Mouse (Mus musculus) cerebellum, adult 2 months (tissue): ENCODE data around the gene Adipoq. TPM values are rescaled to one million over a fixed set of nuclear protein-coding genes. Genes with fewer than 3 reads are reported as not detected.
"Not testable (repeated sequence)": the region's sequence is repeated elsewhere in the genome, so short reads cannot be mapped to it uniquely, and the experiment has no call there.

Experiments
- DNase-seq, 2 experiments: peaks; one replicate each; pipeline ENCODE4 v3.0.0; 2021
- H3K27ac ChIP-seq: fragments of 200-500 bp; 2 replicates; pipeline ENCODE4 v1.5.1; 2012; ENCODE audit warnings: low read length, control low read depth, inconsistent platforms; ENCODE audit not compliant: insufficient read depth
- H3K27me3 ChIP-seq: fragments of 200-500 bp; 2 replicates; pipeline ENCODE4 v1.6.1; 2012; ENCODE audit warnings: inconsistent platforms, mild to moderate bottlenecking, low read length, moderate library complexity; ENCODE audit not compliant: control insufficient read depth, insufficient read depth
- H3K4me1 ChIP-seq: fragments of 200-500 bp; 2 replicates; pipeline ENCODE4 v1.6.1; 2011; ENCODE audit warnings: low read length; ENCODE audit not compliant: control insufficient read depth, insufficient read depth
- H3K4me3 ChIP-seq: fragments of 200-500 bp; replicated peaks from 2 replicates; pipeline ENCODE3; 2011; ENCODE audit warnings: mild to moderate bottlenecking, low read depth, low read length, control low read depth; ENCODE audit not compliant: insufficient read depth
- CTCF ChIP-seq: fragments of 200-500 bp; IDR thresholded peaks from 2 replicates; pipeline ENCODE4 v1.5.1; 2011; ENCODE audit warnings: low read depth, mild to moderate bottlenecking, control low read depth, low read length, moderate library complexity, borderline replicate concordance; ENCODE audit not compliant: insufficient read depth
- POLR2A ChIP-seq: fragments of 200-500 bp; IDR thresholded peaks from 2 replicates; pipeline ENCODE4 v1.6.1; 2011; ENCODE audit warnings: low read length, control low read depth, borderline replicate concordance; ENCODE audit not compliant: insufficient read depth
- WGBS: fragments of 180-500 bp; shearing (Covaris S2); methylation state at CpG from one replicate; pipeline ENCODE4 v1.1.7; 2018; 5-methylcytosine and 5-hydroxymethylcytosine counted together
- polyA plus RNA-seq: library from polyadenylated mRNA; depleted of rRNA; stranded (reverse); fragments of >200 nt; gene quantifications from 2 replicates; pipeline ENCODE4 v1.2.3, GENCODE M21; 2012; rRNA removed

The Adipoq gene
- 0.33 TPM in 1 of 2 replicates, not detected in the other for polyA plus RNA-seq

DNA sequence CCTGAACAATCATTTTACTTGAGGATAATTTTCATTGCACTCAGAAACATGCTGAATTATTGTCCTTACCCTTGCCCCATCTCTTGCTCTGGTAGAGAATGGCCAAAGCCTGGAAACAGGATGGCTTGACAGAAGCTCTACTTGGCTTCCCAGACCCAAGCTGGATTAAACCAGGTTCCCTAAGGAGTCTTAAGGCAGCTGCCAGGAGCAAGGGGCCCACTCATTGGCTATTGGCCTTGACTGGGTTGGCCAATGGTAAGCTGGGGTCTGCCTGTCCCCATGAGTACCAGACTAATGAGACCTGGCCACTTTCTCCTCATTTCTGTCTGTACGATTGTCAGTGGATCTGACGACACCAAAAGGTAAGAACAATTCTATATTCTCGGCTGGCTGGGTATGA is at the start of gene Adipoq:
Gene Adipoq, plus strand, starts transcription at position 257 of the 400 bp plus-strand sequence.
- no peaks in the 10 kb centered on the region for H3K27me3 ChIP-seq
- no peaks in the 10 kb centered on the region for H3K4me1 ChIP-seq
- H3K4me3 ChIP-seq: no peak within 1 kb of the TSS
- no peak for DNase-seq
- H3K27ac ChIP-seq: no peak within 1 kb of the TSS
- TF ChIP-seq CTCF: no peak
- TF ChIP-seq POLR2A: no peak
- 48% methylated on average over 3 of the region's 3 CpGs for WGBS

DNA sequence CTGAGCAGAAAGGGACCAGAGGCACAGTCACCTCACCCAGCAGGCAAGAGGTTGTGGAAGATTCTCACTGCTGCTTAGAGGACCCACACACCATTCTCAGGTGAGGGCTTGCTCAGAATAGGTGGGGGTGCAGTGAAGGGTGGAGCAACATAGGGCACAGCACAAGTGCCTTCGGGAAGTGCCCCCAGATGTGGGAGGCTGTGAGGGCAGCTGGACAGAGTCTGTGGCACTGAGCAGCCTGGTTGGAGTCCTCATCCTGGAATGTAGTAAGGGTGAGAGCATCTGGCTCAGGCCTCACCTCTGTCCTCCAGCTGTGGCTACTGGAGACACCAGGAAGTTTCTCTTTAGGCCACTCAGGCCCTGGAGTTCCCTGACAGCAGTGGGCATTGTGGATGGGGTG is 49.5 kb upstream of the Adipoq start:
- not testable (repeated sequence) for DNase-seq, H3K4me1 ChIP-seq, H3K27ac ChIP-seq, H3K4me3 ChIP-seq, H3K27me3 ChIP-seq
- WGBS: 75% methylated on average over 1 of the region's 1 CpGs

DNA sequence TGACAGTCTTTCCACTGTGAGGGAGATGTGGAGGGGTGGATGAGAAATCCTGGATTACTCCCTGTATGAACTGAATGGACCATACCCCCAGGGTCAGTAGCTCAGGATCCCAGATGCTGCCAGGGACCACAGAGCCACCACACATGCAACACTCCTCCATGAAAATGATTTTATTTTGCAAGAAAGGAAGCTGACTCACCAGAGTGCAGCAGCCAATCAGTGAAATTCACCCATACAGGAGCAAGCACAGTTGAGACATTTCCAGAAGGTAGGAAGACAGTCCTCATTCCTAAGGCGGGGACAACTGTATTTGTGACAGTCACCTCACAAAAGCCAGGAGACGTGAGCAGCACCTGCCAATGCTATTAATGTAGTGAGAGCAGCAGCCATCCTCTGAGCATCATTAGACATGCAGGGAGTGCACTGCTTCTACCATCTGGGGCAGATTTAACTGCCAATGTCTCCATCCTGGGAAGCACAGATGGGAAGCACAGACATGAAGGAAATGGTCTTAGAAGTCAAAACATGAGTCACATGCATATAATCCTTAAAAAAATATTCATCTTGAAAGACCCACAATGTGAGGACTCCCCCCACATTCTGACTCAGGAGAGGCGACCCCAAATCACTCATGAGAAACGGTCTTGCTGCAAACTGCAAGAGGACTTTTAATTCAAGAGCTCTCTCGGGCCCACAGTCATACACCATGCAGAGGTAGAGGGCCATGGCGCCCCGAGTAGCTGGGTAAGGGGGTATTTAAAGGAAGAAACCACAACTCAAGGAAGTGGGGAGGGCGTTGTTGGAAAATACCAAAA is 48.8 kb upstream of the Adipoq start:
- H3K4me3 ChIP-seq, H3K27ac ChIP-seq, H3K4me1 ChIP-seq, H3K27me3 ChIP-seq: not testable (repeated sequence)
- 56% methylated on average over 8 of the region's 8 CpGs for WGBS
- DNase-seq: peak in 1 of 2 experiments; percentile 50

DNA sequence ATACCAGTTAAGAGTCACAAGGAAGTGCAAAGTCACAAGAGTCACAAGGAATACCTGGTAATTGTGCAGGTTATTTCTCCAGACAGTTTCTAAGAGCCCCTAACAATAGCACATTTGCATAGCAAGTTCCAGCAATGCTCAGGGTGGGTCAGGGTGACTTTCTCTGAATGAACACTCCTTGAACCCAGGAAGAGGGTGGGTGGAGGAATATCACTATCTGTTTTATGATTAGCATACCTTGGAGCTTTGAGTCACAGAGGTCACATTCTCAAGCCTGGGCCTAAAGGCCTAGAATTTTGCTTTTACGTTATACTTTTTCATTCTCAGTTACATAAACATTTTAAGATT is 48.3 kb upstream of the Adipoq start:
- not testable (repeated sequence) for H3K27me3 ChIP-seq, H3K27ac ChIP-seq, H3K4me3 ChIP-seq, DNase-seq, H3K4me1 ChIP-seq
- WGBS: 100% methylated on average over 1 of the region's 1 CpGs

DNA sequence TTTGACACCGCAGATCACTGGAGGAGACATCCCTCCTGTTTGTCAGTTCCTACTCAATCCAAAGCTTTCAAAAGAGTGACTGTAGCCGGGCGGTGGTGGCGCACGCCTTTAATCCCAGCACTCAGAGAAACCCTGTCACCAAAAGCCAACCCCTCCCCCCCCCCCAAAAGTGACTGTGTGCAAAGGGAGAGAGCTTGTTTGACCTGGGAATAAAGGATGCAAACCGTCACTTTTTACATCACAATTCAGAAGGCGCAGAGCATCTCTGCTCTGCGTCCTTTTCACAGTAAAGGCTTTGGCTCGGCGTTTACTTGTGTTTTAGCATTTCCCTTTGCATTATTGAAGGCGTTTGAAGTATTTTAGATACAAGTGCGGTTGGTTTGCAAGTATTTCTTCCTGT is 46.7 kb upstream of the Adipoq start:
- Histone ChIP-seq H3K27ac (no peak overlapping the region), H3K4me3 (no peak overlapping the region), H3K4me1 (no peaks in the 10 kb centered on the region), H3K27me3 (no peaks in the 10 kb centered on the region)
- DNase-seq: no peak
- TF ChIP-seq CTCF (no peak), POLR2A (no peak)
- WGBS: 26% methylated on average over 12 of the region's 12 CpGs

DNA sequence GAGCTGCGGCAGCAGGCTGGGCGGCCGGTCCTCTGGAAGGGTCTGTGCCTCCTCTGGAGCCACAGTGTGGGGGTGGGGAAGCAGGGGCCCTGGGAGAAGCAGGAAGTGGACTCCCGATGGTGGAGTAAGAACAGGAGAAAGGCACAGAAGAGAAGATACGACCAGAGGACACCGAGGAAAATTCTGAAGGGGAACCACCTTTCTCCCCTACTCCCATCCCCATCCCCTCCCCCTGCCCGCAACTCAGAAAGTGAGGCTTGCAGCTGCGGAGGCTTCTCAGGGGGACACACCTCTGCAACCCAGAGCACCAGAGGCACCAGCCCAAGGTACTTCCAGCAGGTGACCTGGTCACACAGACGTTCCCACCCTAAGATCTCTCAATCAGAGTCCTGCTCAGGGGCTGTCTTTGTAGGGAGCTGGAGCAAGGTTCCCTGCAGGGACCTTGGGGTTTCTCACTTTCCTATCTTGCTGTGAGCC is 46.2 kb upstream of the Adipoq start:
- 7% methylated on average over 9 of the region's 9 CpGs for WGBS
- no peak for DNase-seq
- Histone ChIP-seq H3K27me3 (no peaks in the 10 kb centered on the region), H3K4me3 (no peak overlapping the region), H3K4me1 (no peaks in the 10 kb centered on the region), H3K27ac (no peak overlapping the region)
- TF ChIP-seq POLR2A (no peak), CTCF (no peak)

DNA sequence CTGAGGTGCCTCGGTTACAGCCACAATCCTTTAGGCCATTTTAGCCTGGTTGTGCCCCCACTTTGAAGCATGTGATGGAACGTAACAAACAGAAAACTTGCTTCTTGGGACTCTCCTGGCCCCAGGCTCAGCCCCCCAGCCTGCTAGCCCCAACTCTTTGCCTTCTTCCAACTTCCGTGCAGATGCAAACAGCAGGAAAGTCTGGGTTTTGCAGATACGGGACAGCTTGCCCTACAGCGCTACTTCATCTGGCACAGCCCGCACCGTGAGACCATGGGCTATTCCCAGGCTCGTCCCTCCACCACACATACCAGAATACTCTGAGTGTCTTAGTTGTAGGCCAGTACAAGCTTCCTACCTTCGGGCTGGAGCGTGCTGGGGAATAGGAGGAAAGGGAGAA is 45.7 kb upstream of the Adipoq start:
- H3K27ac ChIP-seq: no peak overlapping the region

DNA sequence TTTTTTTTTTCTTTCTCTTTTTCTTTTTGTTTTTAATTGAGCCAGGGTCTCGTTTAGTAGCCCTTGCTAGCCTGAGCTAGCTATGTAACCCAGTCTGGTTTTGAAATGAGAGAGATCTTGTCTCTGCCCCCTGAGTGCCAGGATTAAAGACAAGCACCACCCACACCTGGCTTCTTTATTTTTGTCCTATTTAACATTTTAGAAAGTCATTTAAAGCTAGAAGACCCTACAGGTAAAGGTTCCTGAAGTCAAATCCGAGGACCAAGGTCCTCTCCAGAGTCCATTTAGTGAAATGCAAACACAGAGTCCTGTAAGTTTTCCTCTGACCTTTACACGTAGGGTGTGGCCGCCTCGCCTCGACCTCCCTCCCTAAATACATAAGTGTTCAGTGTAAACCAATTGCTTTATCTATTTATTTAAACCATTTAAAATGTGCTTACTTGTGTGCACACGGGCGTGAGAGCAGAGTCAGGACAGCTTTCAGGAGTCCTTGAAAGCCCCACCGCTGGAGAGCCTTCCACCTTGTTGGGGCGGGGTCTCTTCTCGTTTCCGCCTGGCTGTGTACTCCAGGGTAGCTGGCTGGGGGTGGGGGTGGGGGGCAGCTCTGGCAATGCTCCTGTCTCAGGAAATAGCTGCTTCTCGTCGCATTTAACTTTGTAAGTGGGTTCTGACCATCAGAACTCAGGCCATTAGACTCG is 43.8 kb upstream of the Adipoq start:
- WGBS: 26% methylated on average over 15 of the region's 15 CpGs
- Histone ChIP-seq H3K4me3 (no peak overlapping the region), H3K4me1 (no peaks in the 10 kb centered on the region), H3K27ac (no peak overlapping the region), H3K27me3 (no peaks in the 10 kb centered on the region)
- no peak for TF ChIP-seq CTCF
- no peak for TF ChIP-seq POLR2A
- no peak for DNase-seq

More for the DNA sequence above, 45.7 kb upstream of the Adipoq start:
- Histone ChIP-seq H3K27me3 (no peaks in the 10 kb centered on the region), H3K4me3 (no peak overlapping the region), H3K4me1 (no peaks in the 10 kb centered on the region)
- 33% methylated on average over 10 of the region's 10 CpGs for WGBS
- TF ChIP-seq POLR2A: no peak
- no peak for DNase-seq
